Mouse (Mus musculus) heart, embryonic 14.5 days (tissue): ENCODE data around the gene Slc28a3. TPM values are rescaled to one million over a fixed set of nuclear protein-coding genes. Genes with fewer than 3 reads are reported as not detected.

Source experiments
- ATAC-seq: fragments of 200-750 bp; cut with Nextera tagmentation; 2 replicates; pipeline ENCODE4 v1.8.0; 2017; ENCODE audit warnings: low read depth, moderate TSS enrichment; ENCODE audit not compliant: insufficient number of reproducible peaks, insufficient read depth, low FRiP score
- H3K27ac ChIP-seq, 2 experiments: fragments of 200-500 bp in 1 of 2; fragments of 300-500 bp in 1 of 2; sonication (generic) in 1 of 2; replicated peaks in 1 of 2; 2 replicates each; pipeline ENCODE4 v1.5.1; 2012 to 2014; ENCODE audit warnings: low read depth in 2 of 2, low read length in 2 of 2, control low read depth in 1 of 2, mild to moderate bottlenecking in 1 of 2, mixed read lengths in 1 of 2; ENCODE audit not compliant: control insufficient read depth in 1 of 2, insufficient read depth in 1 of 2
- H3K27me3 ChIP-seq: fragments of 300-500 bp; sonication (generic); 2 replicates; pipeline ENCODE4 v1.6.1; 2014; ENCODE audit warnings: mild to moderate bottlenecking, low read length, control low read depth; ENCODE audit not compliant: control insufficient read depth, insufficient read depth
- H3K36me3 ChIP-seq: fragments of 300-500 bp; sonication (generic); 2 replicates; pipeline ENCODE4 v1.6.1; 2014; ENCODE audit warnings: mild to moderate bottlenecking, control low read depth, low read length, mixed read lengths; ENCODE audit not compliant: control insufficient read depth, insufficient read depth
- H3K4me1 ChIP-seq, 2 experiments: fragments of 200-500 bp in 1 of 2; fragments of 300-500 bp in 1 of 2; sonication (generic) in 1 of 2; 2 replicates each; pipeline ENCODE4 v1.6.1; 2012 to 2014; ENCODE audit warnings: low read length in 2 of 2, control low read depth in 1 of 2, mixed read lengths in 1 of 2; ENCODE audit not compliant: control insufficient read depth in 2 of 2, insufficient read depth in 2 of 2
- H3K4me2 ChIP-seq: fragments of 300-500 bp; sonication (generic); 2 replicates; pipeline ENCODE4 v1.6.1; 2014; ENCODE audit warnings: mild to moderate bottlenecking, low read length
- H3K4me3 ChIP-seq, 2 experiments: fragments of 200-500 bp in 1 of 2; fragments of 300-500 bp in 1 of 2; sonication (generic) in 1 of 2; 2 replicates each; pipeline ENCODE4 v1.5.1; 2012 to 2014; ENCODE audit warnings: low read length in 2 of 2, mild to moderate bottlenecking in 2 of 2, control low read depth in 1 of 2, low read depth in 1 of 2, moderate library complexity in 1 of 2; ENCODE audit not compliant: control insufficient read depth in 1 of 2, insufficient read depth in 1 of 2
- H3K9ac ChIP-seq: fragments of 300-500 bp; sonication (generic); 2 replicates; pipeline ENCODE4 v1.6.1; 2014; ENCODE audit warnings: mild to moderate bottlenecking, low read length
- H3K9me3 ChIP-seq: fragments of 300-500 bp; sonication (generic); 2 replicates; pipeline ENCODE4 v1.6.1; 2016; ENCODE audit warnings: low read length, control low read depth; ENCODE audit not compliant: control insufficient read depth
- WGBS: fragments of 180-500 bp; shearing (Covaris S2); extraction: QIAGEN DNeasy Blood & Tissue Kit; methylation state at CpG from one replicate; pipeline ENCODE4 v1.1.7; 2014; 5-methylcytosine and 5-hydroxymethylcytosine counted together
- polyA plus RNA-seq: library from polyadenylated mRNA; unstranded; fragments of >200 nt; fragmentation: Nextera tagmentation; extraction: Ambion mirVana; gene quantifications from 2 replicates; pipeline ENCODE4 v1.2.1, GENCODE M21; 2014

Slc28a3 gene
- polyA plus RNA-seq, 1 experiment from 2014 or later, result not detected

GRCm38 (mm10) chr13:58593129-58593528, 17.5 kb downstream of the Slc28a3 start:
- Histone ChIP-seq H3K36me3 (no peaks in the 10 kb centered on the region), H3K4me3 (no peak overlapping the region), H3K4me2 (no peak overlapping the region), H3K27me3 (no peaks in the 10 kb centered on the region), H3K9ac (no peak overlapping the region), H3K9me3 (no peaks in the 10 kb centered on the region), H3K27ac (no peak overlapping the region), H3K4me1 (no peaks in the 10 kb centered on the region)
- ATAC-seq, result no peak
- 29% methylated on average over 7 of the region's 7 CpGs for WGBS

DNA sequence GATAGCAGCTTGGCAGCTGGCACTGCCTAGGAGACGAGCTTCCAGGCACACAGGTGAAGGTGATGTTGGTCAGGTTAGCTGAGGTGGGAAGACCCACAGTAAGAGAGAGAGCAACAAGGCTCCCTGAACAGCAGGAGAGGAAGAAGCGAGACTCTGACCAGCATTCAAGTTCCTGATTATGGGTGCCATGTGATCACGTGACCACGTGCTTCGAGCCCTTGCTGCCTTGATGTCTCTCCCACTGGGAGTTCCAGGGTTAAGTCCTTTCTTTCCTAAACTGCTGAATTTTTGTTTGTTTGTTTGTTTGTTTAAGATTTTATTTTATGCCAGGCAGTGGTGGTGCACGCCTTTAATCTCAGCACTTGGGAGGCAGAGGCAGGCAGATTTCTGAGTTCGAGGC, 18.8 kb downstream of the Slc28a3 start:
- Histone ChIP-seq H3K4me3 (no peak overlapping the region), H3K36me3 (no peaks in the 10 kb centered on the region), H3K27me3 (no peaks in the 10 kb centered on the region), H3K4me1 (no peaks in the 10 kb centered on the region), H3K27ac (no peak overlapping the region), H3K9ac (no peak overlapping the region), H3K4me2 (no peak overlapping the region), H3K9me3 (no peaks in the 10 kb centered on the region)
- no peak for ATAC-seq
- 76% methylated on average over 7 of the region's 7 CpGs for WGBS

DNA sequence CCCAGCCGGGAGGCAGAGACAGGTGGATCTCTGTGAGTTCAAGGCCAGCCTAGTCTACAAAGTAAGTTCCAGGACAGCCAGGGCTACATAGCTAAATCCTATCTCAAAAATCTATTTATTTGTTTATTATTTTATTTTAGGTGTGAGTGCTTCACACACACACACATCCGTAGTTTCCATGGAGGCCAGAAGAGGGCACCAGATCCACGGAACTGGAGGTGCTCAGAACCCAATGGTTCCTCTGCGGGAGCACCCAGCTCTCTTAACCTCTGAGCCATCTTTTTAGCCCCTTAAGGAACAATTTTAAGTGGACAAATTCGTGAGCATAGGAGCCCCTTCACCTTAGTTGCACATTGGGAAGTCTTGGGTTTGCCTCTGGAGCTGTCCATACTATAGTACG, 20.0 kb downstream of the Slc28a3 start:
- Histone ChIP-seq H3K9ac (no peak overlapping the region), H3K27ac (no peak overlapping the region), H3K27me3 (no peaks in the 10 kb centered on the region), H3K4me2 (no peak overlapping the region), H3K36me3 (no peaks in the 10 kb centered on the region), H3K9me3 (no peaks in the 10 kb centered on the region), H3K4me3 (no peak overlapping the region), H3K4me1 (no peaks in the 10 kb centered on the region)
- 39% methylated on average over 6 of the region's 6 CpGs for WGBS
- no peak for ATAC-seq

DNA sequence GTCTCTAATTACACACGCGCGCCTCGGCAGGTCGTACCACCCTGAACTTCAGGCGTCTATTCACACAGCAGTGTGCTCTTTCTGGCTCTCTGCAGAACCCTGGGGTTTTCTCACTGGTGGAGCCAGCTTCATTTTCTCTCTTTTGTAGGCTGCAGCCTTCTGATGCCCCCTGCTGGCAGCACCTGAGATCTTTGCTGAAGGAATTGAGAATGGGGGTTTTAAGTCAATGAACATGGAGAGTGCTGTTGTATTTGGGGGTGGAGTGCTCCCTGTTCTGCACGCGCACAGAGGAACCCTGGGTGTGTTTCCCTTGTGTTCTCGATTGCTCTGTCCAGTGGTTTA, 21.2 kb downstream of the Slc28a3 start:
- no peak for ATAC-seq
- 3% methylated on average over 9 of the region's 9 CpGs for WGBS
- Histone ChIP-seq H3K9ac (peak overlapping the region; percentile 42; the same call in 1 of the 2 replicates), H3K27ac (no peak overlapping the region), H3K4me3 (peak overlapping the region; percentile 8 to 14; a peak in 2 of 4 replicates), H3K27me3 (no peaks in the 10 kb centered on the region), H3K4me1 (no peaks in the 10 kb centered on the region), H3K36me3 (no peaks in the 10 kb centered on the region), H3K9me3 (no peaks in the 10 kb centered on the region), H3K4me2 (peak overlapping the region; percentile 59)

DNA sequence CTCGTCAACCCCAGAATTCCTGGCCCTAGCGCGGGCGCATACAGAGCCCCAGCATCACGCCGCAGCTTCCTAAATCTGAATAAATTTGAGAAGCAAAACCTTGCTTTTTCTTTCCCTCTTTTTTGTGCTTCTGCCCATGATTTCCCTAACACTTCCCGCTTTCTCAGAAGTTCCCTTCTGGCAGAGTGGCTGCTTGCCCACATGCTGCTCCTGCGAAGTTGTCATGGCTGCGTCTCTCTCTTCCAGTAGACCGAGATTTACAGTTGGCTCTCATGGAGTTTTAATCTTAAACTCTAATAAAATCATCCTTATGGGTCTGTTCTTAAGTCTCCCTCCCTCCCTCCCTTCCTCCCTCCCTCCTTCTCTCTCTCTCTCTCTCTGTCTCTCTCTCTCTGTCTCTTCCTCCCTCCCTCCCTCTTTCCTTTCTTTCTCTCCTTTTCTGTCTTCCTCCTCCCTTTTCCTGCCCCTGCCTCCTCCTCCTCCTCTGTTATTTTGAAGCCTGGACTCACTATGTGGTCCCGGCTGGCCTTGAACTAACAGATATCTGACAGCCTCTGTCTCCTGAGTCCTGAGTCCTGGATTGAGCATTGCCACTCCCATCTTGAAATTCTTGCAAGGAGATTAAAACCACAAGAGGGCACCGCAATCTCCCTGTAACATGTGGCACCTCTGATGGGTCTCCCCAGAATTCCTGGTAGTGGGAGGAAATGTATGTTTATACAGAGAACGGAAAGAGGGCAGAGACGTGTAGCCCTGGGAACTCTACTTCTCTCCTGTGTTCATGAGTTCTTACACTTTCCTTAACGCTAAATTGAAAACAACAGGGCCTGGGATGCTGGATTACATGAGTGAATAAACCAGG, 21.8 kb downstream of the Slc28a3 start:
- ATAC-seq, result no peak
- Histone ChIP-seq H3K27me3 (no peaks in the 10 kb centered on the region), H3K4me2 (peak overlapping the region; percentile 59), H3K4me3 (peak overlapping the region; percentile 8 to 14; a peak in 2 of 4 replicates), H3K4me1 (no peaks in the 10 kb centered on the region), H3K9me3 (no peaks in the 10 kb centered on the region), H3K36me3 (no peaks in the 10 kb centered on the region), H3K9ac (peak overlapping the region; percentile 42; the same call in 1 of the 2 replicates), H3K27ac (no peak overlapping the region)
- 52% methylated on average over 15 of the region's 15 CpGs for WGBS

- WGBS, result 81% methylated on average over 7 of the region's 7 CpGs
- H3K4me3 ChIP-seq, result no peak overlapping the region
- no peak overlapping the region for H3K9ac ChIP-seq
- H3K9me3 ChIP-seq, result no peaks in the 10 kb centered on the region
- no peaks in the 10 kb centered on the region for H3K36me3 ChIP-seq
- H3K4me2 ChIP-seq, result no peak overlapping the region
- H3K27me3 ChIP-seq, result no peaks in the 10 kb centered on the region
- ATAC-seq, result no peak
- H3K4me1 ChIP-seq, result no peaks in the 10 kb centered on the region
- no peak overlapping the region for H3K27ac ChIP-seq
Observed at GRCm38 (mm10) chr13:58587962-58588361, 22.7 kb downstream of the Slc28a3 start.

GRCm38 (mm10) chr13:58566181-58566580, 44.5 kb downstream of the Slc28a3 start:
- H3K27ac ChIP-seq, result no peak overlapping the region
- no peak overlapping the region for H3K9ac ChIP-seq
- H3K4me2 ChIP-seq, result no peak overlapping the region
- ATAC-seq, result no peak
- WGBS, result 80% methylated on average over 9 of the region's 9 CpGs
- H3K4me1 ChIP-seq, result no peaks in the 10 kb centered on the region
- H3K27me3 ChIP-seq, result no peaks in the 10 kb centered on the region
- no peaks in the 10 kb centered on the region for H3K9me3 ChIP-seq
- H3K36me3 ChIP-seq, result no peaks in the 10 kb centered on the region
- H3K4me3 ChIP-seq, result no peak overlapping the region
